Mouse (Mus musculus) adrenal gland (tissue): ENCODE measurements around the gene Mapk11.

ENCODE experiments used
- intact Hi-C: fragments of 180-260 bp; cut with DNase I; formaldehyde crosslinking; loops from one replicate; pipeline ENCODE4 v1.15.1; 2025

Mapk11 gene

GRCm38 (mm10) chr15:89174889-89175339, 25.5 kb upstream of the Mapk11 start:
- intact Hi-C loops = no loop called here

DNA sequence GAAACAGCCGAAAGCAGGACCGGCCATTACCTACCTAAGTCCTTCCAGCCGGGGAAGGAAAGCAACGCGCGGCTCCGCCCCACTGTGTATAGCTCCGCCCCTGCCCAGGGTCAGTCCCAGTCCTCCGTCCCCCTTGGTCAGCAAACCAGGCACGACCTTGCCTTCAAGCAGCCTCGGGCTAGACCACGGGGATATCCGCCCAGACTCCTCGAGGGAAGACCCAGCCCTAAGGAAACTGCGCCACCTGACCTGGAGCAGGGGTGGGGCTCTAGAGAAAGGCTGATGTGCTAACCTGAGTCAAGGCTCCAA, 24.4 kb upstream of the Mapk11 start:
- intact Hi-C loops = no loop called here

DNA sequence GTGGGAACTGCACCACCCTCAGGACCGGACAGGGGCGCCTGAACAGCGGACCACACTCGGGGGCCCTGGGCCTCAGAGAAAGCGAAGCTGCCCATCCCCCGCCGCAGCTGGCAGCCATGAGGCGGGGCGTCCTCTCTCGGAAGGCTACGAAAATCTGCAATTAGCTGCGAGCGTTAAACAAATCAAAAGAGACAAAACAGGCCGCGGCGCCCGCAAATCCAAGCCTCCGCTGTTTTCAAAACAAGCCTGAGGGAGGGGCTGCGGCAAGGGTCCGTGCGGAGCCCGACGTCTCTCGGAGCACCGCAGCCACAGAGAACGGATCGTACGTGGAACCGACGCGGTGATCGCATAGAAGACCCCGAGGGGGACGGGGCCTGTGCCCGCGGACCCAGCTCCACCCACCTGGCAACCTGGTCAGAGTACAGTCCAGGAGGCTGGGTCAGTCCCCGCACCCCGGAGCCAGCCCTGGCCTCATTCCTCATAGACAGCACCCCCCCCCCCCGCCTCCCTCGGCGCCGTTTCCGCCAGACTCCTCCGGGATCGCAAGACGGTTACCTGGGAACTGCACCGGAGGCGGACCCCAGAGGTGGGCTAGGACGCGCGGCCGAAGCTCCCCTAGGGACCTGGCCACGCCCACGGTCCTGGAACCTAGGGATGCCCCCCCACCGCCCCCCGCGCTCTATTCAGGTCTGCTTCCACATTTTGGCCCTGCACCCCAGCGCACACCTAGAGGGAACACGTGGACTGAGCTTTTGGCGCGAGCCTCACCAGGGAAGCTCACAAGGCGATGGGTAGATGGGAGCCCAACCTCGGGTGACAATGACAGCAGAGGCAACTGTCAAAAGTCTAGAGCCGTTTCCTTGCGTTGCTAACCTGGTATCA, 23.8 kb upstream of the Mapk11 start:
- intact Hi-C loops = no loop called here

DNA sequence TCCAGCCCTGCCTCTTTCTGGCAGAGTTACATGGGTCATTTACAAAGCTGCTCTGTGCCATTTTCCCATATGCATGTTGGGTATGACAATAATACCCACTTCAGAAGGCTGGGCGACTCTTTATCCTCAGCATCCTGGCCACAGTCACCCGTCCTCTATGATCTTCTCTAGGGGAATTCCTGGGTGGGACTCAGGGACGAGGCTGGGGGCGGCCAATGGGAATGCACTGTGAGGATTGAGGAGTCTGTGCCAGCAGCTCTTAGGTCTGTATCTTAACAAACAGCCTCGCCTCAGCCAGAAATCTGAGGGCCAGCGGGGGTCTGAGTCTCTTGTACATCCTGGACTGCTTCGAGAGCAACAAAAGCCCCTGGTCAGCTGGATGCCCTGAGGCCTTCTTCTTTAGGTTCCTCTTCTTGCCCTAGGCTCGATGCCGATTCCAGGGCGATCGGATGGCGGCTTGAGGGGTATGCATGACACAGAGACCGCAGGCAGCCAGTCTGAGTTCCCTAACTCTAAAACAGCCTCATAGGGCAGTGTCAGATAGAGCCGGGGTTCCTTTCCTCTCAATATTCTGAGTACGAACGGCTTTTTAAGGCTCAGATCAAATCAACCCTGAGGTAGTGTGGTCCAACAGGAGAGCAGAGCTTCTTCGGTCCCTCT, 23.0 kb upstream of the Mapk11 start:
- intact Hi-C loops = no loop called here

DNA sequence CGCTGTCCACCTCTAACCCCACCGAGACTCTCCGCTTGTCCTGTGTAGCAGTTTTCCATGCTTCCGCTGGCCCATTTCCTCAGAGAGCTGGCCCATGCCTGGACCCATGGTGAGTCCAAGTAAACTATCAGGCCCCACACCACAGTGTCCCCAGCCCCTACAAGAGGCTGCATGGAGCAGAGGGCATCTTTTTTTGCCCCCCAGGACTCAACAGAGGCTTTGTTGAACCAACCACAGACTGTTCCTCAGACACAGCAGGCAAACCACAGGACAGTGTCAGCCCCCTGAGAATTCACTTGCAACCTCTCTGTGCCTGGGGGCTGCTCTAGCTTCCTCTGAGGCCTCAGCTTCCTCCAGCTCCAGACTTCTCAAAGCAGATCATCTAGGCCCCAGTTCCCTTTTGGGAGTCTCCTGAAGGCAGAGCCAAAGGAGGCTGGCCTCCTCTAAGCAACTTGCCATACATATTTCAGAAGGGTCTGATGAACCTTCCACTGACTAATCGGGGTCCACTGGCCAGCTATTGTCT, 22.2 kb upstream of the Mapk11 start:
- intact Hi-C loops = no loop called here

DNA sequence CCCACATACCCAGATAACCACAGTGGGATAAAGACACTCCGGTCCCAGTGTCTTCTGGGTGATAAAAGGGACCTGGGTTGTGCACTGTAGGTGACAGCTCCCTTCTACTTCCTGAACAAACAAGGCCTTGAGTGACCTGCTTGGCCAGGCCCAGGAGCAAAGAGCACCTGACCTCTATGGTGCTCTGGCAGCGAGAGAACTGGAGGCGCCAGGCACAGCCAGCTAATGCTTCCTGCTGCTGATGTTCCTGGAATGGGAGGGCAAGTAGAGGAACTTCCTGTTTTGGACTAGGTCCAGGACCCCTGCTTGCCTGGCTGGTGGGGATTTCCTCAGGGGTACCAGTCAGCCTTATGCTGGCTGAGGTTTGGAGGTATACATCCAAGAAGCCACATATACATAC, 20.7 kb upstream of the Mapk11 start:
- intact Hi-C loops = no loop called here

DNA sequence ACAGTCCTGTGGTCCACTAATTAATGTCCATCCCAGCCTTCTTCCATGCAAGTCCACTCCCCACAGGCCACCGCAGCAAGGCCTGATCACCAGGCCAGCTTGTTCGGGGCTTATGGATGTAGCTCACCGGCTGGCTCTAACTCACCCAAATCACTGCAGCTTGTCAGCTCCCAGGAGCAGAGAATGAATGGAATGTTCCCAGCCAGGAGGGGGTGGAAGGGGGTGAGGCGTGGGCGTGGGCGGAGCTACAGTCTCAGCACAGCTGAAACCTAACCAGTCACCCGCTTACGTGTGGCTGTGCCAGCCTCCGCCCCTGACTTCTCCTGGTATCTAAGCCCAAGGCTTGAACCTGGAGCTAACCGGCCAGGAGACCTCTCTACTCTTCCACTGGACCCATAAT, 20.0 kb upstream of the Mapk11 start:
- intact Hi-C loops = no loop called here

- intact Hi-C loops = no loop called here
These were observed 19.5 kb upstream of the Mapk11 start for GRCm38 (mm10) chr15:89168922-89169321.

GRCm38 (mm10) chr15:89165478-89165877, 16.1 kb upstream of the Mapk11 start:
- intact Hi-C loops = no loop called here

GRCm38 (mm10) chr15:89161397-89161796, 12.0 kb upstream of the Mapk11 start:
- intact Hi-C loops = loop anchor here (5.0 kb wide), 1 partner anchor 46 kb away; no protein-coding TSS in a partner anchor

DNA sequence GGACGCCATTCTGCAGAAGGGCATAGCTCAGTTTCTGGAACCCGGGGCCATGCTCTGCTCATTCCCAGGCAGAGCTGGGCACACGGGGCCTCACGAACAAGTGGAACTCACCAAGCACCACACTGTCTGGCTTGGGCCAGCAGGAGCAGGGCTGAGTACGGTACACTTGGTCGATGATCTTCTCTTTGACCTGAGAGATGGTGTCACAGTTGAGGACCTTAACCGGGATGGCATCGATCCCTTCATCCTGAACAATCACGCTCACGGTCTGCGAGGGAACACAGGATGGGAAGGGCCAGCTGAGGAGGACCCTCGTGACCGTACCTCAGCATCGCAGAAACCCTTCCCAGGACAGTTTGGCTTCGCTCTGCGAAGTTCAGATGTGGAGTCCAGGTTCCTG, 9.1 kb upstream of the Mapk11 start:
- intact Hi-C loops = no loop called here

DNA sequence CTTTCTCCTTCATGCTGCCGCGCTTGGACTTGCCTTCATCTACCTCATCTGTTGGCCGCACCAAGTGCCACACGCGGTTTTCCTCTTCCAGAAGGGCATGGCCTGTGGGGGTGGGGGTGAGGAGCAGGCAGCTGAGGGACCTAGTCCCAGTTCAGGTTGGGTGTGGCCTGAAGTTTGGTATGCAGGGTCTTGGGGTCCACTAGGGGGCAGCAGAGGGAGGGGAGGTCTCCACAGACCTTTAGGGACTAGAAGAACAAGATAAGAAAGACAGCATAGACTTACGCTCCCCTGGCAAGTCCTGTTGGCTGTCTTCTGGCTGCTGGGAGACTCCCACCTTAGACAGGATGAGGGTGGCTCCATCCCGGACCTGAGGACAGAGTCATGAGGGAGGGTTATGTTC, 8.5 kb upstream of the Mapk11 start:
- intact Hi-C loops = no loop called here

GRCm38 (mm10) chr15:89152312-89152711, 2.9 kb upstream of the Mapk11 start:
- intact Hi-C loops = no loop called here

DNA sequence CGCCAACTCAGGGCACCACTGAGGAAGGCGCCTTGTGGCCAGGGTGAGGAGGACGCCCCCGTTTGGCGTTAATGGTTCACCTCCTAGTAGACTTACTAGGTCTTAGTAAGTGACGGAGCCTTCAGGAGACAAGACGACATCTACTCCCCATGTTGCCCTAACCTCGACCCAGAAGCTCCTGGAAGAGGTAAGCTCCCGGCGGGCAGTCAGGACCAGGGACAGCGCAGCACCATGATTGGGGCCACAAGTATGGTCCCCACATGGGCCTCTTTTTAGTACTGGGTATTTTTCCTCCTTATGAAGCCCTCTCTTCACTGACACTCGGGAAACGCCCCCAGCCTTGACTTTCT, 588 bp upstream of the Mapk11 start:
- intact Hi-C loops = no loop called here

DNA sequence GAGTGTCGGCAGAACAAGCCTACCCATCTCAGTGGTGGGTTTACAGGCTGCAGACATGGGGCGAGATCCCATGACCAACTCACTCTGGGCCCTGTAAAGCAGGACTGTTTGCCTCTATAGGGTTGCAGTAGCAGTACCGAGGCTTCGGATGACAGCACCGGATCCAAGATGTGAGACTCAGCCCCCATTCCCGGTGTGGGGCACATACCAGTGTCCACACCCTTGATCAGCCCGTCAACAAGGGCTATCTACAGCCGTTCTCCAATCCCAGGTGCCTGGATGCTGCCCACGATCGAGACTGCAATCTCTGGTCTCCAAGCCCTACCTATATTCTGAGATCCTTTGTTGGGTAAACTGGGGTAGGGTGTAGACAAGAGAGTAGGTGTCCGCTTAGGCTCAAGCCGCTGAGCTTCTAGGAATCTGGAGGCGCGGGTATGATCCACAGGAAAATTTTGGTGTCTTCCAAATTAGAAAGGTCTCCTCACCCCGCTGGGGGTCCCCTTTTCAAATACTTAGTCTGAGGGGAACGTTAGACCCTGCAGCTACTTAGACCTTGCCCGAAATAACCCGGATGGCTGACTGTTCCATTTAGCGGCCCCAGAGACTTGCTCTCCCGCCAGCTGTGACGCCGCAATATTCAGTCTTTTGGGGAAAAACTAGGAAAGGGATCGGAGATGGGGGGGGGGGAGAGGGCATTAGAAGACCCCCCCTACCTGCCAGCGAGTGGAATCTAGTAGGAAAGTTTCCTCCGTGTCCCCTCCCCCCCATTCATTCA, 745 bp downstream of the Mapk11 start:
- intact Hi-C loops = no loop called here

DNA sequence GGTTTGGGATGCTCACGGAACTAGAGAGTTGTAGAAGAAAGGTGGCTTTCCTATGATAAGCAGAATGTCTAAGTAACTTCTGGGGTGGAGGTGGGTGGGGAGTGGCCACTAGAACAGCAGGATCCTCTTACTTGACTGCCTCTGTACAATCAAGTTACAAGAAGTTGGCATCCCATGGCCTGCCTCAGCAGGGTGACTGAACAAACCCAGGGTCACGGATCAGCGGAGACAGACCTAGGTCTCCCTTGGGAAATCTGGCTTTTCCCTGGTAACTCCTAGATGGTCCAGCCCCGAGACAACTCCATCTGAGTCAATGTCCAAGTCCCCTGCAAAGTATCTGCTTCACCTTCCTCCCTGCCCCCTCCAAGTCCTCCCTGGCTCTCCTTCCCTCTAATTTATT, 1.5 kb downstream of the Mapk11 start:
- intact Hi-C loops = no loop called here

DNA sequence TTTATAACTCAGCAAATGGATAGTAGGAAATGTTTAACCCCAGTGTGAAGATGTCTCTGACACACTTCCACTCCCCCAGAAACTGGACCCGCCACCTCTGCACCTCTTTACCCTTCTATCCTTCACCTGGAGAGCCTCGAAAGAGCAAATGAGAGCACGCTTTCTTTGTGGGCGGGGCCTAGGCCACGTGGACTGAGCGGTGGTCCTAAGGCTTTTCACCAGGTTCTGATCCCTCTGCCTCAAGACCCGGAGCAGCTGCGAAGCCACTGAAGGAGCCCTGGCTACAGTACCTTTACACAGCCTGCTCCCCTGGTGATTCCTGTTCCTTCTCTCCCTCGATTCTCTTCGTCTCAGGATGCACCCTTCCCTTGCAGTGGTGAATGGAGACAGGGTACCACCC, 2.0 kb downstream of the Mapk11 start:
- intact Hi-C loops = no loop called here

DNA sequence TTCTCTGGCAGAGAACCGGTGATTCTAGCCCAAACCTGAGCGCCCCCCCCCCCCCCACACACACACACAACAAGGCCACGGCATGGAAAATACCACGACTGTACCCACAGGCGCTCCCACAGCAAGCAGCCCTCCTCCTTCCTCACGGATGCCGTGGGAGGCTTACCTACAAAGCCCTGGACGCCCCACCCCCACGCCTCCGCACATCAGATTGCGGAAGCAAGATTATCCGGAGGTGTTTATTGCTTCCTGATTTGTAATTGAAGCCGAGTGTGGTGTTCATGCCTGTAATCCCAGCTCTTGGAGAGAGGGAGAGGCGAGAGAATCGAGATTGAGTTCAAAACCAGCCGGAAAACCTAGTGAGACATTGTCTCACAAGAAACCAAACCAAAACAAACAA, 2.4 kb downstream of the Mapk11 start:
- intact Hi-C loops = no loop called here

DNA sequence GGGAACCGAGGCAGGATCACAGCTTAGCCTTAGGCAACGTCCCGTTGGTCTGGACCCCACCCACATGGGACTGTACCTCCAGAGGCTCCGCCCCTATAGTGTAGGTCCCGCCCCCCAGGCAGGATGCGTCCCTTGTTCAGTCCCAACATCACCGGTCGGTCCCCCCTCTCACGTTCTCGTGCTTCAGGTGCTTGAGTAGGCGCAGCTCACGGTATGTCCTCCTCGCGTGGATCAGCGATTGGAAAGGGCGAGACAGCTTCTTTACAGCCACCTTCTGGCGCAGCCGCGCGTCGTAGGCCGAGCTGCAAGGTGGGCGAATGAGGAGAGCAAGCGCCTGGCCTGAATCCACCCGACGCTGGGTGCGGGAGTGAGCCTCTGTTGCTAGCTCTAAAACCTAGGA, 2.9 kb downstream of the Mapk11 start:
- intact Hi-C loops = no loop called here

DNA sequence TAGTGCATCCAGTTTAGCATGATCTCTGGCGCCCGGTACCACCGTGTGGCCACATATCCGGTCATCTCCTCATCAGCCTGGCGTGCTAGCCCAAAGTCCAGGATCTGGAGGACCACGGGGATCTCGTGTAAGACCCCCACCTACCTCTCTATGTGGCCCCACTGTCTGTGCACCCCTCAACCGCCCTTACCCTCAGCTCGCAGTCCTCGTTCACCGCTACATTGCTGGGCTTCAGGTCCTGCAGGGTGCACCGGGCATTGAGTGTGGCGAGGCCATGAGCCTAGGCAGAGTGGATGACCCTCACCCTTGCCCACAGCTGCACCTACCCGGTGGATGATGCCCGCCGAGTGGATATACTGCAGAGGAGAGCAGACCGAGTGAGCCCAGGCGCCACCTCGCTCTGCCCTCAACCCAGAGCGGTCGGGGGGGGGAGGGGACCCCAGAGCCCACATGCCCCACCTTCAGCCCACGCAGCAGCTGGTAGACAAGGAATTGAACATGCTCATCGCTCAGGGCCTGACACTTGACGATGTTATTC, 3.5 kb downstream of the Mapk11 start:
- intact Hi-C loops = no loop called here

DNA sequence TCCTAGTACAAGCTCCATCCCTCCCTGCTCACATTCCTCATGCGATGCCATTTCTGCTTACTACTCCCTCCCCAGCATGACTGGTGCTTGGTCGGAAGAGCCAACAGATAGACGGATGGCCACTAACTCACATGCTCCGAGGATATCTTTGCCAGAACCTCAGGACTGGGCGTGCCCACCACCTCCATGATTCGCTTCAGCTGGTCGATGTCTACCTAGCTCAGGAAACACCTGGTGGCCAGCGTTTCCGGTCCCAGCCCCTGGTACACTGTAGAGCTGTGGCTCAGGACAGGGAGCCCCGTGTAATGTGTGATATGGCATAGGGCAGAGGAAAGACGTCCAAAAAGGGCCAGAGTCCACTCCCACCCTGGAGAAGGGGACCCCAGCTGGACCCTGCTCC, 4.5 kb downstream of the Mapk11 start:
- intact Hi-C loops = no loop called here

DNA sequence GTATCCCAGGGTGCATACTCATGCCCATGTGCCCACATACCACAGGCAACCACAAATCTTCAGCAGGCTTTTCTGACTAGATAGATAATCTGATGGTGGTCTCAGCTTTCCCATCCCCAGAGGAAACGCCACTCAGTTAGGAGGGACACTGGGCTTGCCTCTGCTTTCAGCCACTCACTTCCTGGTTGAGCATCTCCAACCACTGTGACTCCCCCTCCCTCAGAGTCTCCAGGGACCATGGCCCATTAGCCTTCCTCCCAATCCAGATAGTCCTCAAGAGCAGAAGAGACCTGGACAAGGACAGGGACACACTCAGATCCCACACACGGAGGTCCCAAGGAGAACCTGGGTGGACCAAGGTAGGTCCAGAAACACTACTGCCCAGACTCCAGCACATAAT, 6.3 kb downstream of the Mapk11 start:
- intact Hi-C loops = no loop called here
